12 mouse cellular contexts compared by ENCODE assay signal in genomic region chr14:76489128-76489527, GRCm38 (mm10).
DNase-seq lines count a peak whose midpoint lies in the region; ATAC-seq and TF ChIP-seq lines count a peak whose summit lies in the region.
"Had no signal": no experiment of that assay in that cellular context is flagged by ENCODE, and none has a peak within 500 bp of the region (broad histone marks: within the 10 kb centered on the region; RNA-seq: fewer than 3 reads in every experiment).

No protein-coding gene starts in this region.

- TF ChIP-seq CTCF in gastrocnemius, adult 2 months (IDR thresholded peaks at IDR 0.05) = no peak

- H3K27me3 ChIP-seq in limb, embryonic 12.5 days = no peaks in the 10 kb centered on the region
- H3K27me3 ChIP-seq: midbrain, embryonic 12.5 days had no signal

- H3K9me3 ChIP-seq in limb, embryonic 12.5 days = no peaks in the 10 kb centered on the region
- H3K9me3 ChIP-seq: midbrain, embryonic 12.5 days had no signal

- intact Hi-C loops in gastrocnemius, adult 2 months (cut with DNase I) = no loop called here
- intact Hi-C loops in gastrocnemius, postnatal 14 days (cut with DNase I; ENCODE audit: low total_unique reads) = no loop called here
- intact Hi-C loops in left cerebral cortex, postnatal 10 days (cut with DNase I) = no loop called here

- peak; percentile 27 for DNase-seq in gastrocnemius, adult 2 months
- DNase-seq in gastrocnemius, postnatal 14 days = no peak
- peak; percentile 59 to 67 for DNase-seq in right cerebral cortex, postnatal 10 days (ENCODE audit: low spot score in 2 of 2)
- no peak for DNase-seq in right cerebral cortex, postnatal 36 days (ENCODE audit: low spot score in 2 of 2)
- no peak for DNase-seq in ovary, postnatal 10 days (ENCODE audit: low spot score)
- no peak for DNase-seq in left cerebral cortex, postnatal 10 days (ENCODE audit: extremely low spot score in 1 of 2, low spot score in 2 of 2)
- DNase-seq: B cell, adult 2 months; kidney, postnatal 25 days; liver had no signal

- no peak overlapping the region for H3K4me2 ChIP-seq in limb, embryonic 12.5 days
- H3K4me2 ChIP-seq: midbrain, embryonic 12.5 days had no signal

- ATAC-seq in limb, embryonic 12.5 days (ENCODE audit: insufficient number of reproducible peaks, insufficient read depth, low FRiP score, low TSS enrichment, low read depth) = peak; percentile 49; the same call in 1 of the 2 replicates
- no peak for ATAC-seq in megakaryocyte, adult 5-6 weeks (ENCODE audit: poor library complexity, severe bottlenecking)

- no peak overlapping the region for H3K9ac ChIP-seq in limb, embryonic 12.5 days (replicated peaks)
- H3K9ac ChIP-seq: midbrain, embryonic 12.5 days had no signal

- H3K27ac ChIP-seq in gastrocnemius, adult 2 months = no peak overlapping the region
- H3K27ac ChIP-seq in limb, embryonic 12.5 days = peak overlapping the region; percentile 91

- WGBS in limb, embryonic 12.5 days = 49% methylated on average over 2 of the region's 2 CpGs

- 0 out of 2 replicates have a peak, but pooled peaks cover 7% of the 10 kb centered on the region for H3K36me3 ChIP-seq in limb, embryonic 12.5 days

- no peak overlapping the region for H3K4me3 ChIP-seq in gastrocnemius, adult 2 months
- no peak overlapping the region for H3K4me3 ChIP-seq in limb, embryonic 12.5 days (replicated peaks)
- H3K4me3 ChIP-seq: midbrain, embryonic 12.5 days had no signal

- peaks cover 24% of the 10 kb centered on the region for H3K4me1 ChIP-seq in limb, embryonic 12.5 days (replicated peaks)
- H3K4me1 ChIP-seq: midbrain, embryonic 12.5 days had no signal

Comparison
In these comparisons a context has a peak if more than half of its experiments do, and no peak if none do; other contexts are left out.
1. DNase-seq: peak in gastrocnemius, adult 2 months (single experiment) and right cerebral cortex, postnatal 10 days (2 of 2); none in gastrocnemius, postnatal 14 days (single experiment), right cerebral cortex, postnatal 36 days (0 of 2), ovary, postnatal 10 days (single experiment) and left cerebral cortex, postnatal 10 days (0 of 2).